Mouse (Mus musculus) left cerebral cortex, postnatal 10 days (tissue): Measurements from ENCODE around the gene Uox. TPM values are rescaled to one million over a fixed set of nuclear protein-coding genes. Genes with fewer than 3 reads are reported as not detected.

Source experiments
- DNase-seq, 2 experiments: peaks; one replicate each; pipeline ENCODE4 v3.0.0; 2021 to 2022; ENCODE audit warnings: low spot score in 2 of 2, mixed read lengths in 1 of 2; ENCODE audit errors: extremely low spot score in 1 of 2
- intact Hi-C: fragments of 180-260 bp; cut with DNase I; formaldehyde crosslinking; loops from one replicate; pipeline ENCODE4 v1.15.1; 2025
- total RNA-seq, 2 experiments: library from RNA; stranded (reverse); gene quantifications; 2 replicates each; pipeline ENCODE4 v1.2.3; 2021

Gene Uox
- total RNA-seq, 2 experiments from 2014 or later: 0.58 to 0.99 TPM

DNA sequence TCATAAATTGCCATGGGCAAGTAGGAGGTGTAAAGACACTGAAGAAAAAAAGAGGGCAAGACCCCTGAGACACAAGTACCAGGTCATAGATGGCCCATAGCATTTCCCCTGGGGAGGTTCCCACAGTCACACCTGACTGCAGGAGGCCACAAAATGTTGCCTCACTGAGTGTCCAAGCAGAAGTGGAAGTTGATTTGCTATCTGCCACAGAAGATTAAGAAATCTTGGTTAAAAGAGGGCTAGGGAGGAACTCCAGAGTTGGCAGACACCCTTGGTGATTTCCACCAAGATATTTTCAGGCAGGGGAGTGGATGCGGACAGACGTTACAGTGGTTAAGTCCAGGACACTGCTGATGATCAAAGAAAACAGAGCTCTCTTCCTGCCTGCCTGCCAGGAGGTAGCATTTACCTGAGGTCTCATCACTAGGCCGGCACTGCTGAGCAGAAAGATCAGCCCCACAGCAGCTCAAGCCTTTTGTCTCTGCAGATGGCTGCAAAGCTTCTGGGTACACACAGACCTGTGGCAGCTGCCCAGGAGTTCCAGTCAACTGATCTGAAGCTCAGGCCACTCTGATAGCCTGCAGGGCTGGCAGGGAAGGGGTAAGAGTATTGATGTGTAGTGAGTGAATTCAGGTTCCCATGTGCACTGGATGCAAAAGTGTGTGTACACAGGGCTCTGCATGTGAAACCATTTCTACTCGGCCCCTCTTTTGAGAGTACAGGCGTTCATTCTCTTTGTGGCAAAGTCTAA lies 46.5 kb downstream of the Uox start:
- no peak for DNase-seq
- intact Hi-C loops: no loop called here

DNA sequence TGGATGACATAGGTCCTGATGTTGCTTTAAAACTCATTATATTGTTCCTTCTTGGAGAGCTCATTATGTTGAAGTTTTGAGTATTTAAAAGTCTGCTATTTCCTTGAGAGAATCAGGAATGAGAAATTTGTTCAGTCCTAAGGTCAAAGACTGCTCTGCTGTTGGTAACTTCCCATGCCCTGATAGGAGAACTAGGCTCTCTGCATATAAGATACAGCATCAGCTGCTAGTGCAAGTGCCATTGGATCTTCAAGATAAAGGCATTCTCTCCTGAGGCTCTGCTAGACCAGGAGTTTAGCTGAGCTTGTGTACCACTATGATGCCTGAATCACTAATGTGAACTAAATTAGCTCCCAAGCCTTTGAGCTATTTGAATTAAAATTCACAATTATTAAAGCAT lies 47.7 kb downstream of the Uox start:
- intact Hi-C loops: no loop called here
- no peak for DNase-seq

DNA sequence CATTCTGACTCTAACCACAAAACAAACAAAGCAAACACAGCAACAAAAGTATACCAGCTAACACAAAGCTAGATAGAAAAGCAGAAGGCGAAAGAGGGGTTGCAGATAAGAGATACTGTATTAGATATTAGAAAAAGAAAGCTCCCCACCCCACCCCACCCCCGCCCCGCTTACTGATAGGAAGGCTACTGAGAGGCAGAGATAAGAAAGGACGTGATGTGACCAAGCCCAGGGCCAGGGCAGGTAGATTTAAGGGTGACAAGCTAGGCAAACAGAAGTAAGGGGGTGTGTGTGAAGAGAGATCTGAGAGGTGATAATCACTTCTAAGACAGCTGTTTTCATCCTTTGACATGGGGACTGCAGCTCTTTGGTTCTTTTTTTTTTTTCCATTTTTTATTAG lies 48.1 kb downstream of the Uox start:
- intact Hi-C loops: no loop called here
- DNase-seq: no peak

DNA sequence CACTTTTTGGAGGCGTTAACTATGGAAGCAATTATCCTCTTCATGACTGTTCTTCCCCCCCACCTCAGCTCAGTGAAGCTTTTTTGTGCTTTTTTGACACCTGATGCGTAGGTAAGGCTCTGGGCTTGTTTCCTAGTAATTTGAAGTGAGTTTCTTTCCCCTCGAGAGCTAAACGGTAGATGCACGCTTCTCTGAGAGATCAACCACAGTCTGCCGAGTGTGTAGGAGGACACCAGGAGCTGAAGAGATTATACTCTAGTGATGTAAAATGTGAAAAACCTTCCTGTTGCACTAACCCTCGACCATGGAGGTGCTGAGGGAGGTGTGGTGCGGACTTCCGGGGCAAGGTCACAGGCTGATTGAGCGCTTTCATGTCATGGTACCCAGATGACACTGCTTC lies 49.9 kb downstream of the Uox start:
- DNase-seq: peak in 1 of 2 experiments; percentile 51
- intact Hi-C loops: loop anchor here (5.0 to 10.0 kb wide), 3 partner anchors 65 to 147 kb away; partner anchors contain the start of gene Samd13

DNA sequence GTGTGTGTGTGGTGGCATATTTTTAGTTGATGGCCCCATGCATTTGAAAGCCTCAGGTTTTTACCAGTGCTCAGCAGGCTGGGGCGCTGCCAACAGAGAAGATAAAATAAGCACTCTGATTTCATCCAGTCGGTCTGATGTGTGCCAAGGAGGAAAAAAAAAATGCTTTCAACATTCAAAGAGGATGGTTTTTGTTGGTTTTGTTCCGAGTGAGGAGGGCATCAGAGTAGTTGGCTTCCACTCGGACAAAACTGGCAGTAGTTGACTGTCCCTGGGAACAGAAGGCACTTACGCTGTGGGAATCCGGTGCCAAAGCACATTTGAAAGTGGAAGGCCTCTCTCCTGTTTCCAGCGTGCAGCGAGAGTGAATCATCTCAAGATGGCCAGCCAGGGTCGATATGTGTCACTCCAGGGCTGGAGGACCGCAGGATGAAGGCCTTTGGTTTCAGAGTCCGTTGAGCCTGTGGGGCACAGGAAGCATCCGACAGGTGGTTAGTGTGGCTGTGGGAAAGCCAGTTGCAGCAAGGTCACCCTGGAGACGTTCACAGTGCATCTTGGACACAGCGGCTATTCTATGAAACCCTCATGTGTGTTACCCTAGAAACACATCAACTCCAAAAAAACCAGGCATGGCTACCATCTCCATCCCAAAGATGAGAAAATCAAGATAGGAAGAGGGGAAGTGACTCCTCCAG lies 50.5 kb downstream of the Uox start:
- intact Hi-C loops: loop anchor here (5.0 to 10.0 kb wide), 3 partner anchors 64 to 147 kb away; partner anchors contain the start of gene Samd13
- peak; percentile 80 to 90 for DNase-seq

DNA sequence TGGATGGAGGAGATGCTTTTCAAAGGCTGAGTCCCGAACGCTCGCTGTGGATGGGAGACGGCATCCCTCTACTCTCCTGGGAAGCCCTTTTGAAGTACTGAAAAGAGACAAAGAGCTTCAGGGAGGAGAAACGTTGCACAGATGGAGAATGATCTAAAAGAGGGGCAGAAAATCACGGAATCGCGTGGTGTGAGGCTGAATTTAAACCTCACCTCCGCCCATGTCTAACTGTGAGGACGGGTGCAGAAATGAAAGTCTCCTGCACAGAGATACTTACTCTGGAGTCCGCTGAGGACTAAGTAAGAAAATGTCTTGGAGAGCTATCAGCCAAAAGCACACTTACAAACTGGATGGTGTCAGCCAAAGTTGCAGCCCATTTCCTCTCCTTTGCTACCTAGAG lies 51.7 kb downstream of the Uox start:
- intact Hi-C loops: loop anchor here (5.0 to 10.0 kb wide), 3 partner anchors 63 to 145 kb away; partner anchors contain the start of gene Samd13
- DNase-seq: no peak

DNA sequence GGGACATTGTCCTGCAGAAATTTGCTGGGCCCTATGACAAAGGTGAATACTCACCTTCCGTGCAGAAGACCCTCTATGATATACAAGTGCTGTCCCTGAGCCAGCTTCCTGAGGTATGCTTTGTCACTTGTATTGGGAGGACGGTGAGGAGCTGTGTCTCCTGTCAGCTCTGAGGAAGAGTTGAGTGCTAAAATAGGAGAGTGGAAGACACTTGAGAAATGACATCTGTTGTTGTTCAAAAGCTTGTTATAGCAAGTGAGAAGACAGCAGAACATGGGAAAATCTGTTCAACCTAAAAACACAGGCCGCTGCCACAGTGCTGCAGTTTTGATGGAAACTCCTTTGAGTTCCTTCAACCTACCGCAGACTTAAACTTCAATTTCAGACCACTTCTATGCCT lies 55.5 kb downstream of the Uox start:
- intact Hi-C loops: loop anchor here (10.0 kb wide), 1 partner anchor 59 kb away; the partner anchor contains the start of gene Samd13
- peak in 1 of 2 experiments; percentile 20 for DNase-seq

DNA sequence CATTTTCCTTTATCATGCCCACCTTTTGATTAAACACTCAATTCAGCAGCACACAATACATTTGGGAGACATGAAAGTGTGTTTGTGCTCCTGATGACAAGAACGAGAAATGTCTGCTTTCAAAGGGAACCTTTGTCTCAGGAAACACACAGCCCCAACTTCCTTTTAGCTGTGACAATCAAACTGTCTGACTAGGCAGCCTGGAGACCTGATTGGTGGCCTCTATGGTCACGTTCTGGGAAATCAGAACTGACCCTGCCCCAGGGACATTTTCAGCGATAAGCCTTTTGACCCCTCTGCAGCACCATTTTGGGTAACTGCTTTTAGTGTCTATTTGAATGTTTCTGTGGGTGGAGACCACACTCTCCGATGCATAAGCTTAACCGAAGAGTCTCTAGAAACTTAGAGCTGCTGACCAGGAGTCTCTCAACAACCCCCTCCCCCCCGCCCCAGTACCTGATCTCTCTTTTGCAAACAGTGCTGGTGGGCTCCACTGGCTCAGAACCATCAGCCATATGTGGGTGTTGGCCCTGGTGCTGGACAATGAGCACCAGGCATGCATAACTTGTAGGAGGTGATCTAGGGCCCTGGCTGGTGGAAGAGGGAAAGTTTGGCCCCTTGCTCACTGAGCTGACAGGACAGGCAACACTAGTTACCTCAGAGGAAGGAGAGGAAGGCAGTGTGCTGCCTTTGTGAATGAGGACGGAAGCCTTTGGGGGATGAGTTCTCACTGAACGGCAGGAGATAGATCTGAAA lies 58.2 kb downstream of the Uox start:
- DNase-seq: no peak
- intact Hi-C loops: loop anchor here (10.0 kb wide), 1 partner anchor 56 kb away; the partner anchor contains the start of gene Samd13

DNA sequence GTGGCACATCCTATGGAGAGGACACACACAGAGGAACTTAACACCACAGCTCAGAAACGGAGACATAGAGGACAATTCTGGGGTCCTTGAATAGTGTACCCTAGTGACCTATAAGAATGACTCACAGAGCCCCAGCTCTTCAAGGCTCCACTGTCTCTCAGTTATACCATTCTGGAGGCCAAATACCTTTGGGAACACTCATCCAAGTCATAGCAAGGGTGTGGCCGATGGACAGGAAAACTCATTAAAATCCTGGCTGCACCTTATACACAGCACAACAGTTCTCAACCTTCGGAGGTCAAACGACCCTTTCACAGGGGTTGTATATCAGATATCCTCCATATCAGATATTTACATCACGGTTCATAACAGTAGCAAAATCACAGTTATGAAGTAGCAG lies 62.3 kb downstream of the Uox start:
- DNase-seq: no peak
- intact Hi-C loops: no loop called here

DNA sequence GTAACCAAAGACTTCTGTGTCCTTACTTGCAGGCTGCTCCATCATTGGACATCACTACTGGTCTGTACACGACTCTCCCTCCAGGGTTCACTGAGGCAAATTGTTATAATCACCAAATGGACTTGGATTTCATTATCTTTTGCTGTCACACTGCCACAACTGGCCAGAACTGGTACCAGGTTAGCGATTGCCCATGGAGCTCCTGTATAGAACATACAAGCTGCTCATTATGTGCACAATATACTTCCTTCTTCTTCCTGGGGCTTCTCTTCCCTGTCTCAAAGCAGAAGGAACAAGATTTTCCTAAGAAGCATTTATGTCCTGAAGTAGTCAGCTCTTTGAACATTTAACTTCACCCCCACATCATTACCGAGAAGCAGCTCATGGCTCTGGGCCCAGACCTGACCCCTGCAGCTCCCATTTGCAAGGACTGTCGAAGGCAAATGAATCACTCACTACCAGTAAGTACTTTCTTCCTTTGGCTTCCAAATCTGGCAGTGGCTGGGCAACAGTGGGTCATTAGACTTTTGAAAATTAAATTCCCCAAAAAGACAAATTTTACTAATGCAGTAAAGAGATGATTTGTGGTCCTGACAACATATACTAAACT lies 71.7 kb downstream of the Uox start:
- intact Hi-C loops: no loop called here
- DNase-seq: no peak

DNA sequence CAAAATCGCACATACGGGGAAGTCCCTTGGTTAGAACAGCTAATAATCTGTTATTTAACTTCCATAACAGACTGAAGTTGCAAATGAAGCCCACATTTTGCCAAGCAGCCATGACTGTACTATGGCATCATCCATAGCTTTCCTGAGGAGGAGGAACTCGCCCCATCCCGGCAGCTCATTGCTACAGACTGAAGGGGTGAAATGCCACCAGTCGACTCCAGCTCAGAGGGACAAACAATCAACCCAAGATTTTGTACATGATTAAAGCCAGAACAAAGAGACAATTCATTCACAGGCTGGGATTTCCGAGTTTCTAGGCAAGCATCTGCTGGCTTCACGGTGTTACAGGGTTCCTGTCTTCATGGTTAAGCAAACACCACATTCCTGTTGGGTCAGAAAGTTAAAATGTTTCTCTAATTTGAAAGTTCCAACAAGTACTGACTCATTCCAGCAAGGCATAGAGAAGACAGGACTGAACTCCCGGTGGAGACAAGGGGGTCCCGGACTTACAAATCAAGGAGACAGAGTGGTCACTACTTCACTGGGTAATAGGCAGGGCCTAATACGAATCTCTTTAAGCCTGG lies 79.2 kb downstream of the Uox start:
- DNase-seq: no peak
- intact Hi-C loops: no loop called here

DNA sequence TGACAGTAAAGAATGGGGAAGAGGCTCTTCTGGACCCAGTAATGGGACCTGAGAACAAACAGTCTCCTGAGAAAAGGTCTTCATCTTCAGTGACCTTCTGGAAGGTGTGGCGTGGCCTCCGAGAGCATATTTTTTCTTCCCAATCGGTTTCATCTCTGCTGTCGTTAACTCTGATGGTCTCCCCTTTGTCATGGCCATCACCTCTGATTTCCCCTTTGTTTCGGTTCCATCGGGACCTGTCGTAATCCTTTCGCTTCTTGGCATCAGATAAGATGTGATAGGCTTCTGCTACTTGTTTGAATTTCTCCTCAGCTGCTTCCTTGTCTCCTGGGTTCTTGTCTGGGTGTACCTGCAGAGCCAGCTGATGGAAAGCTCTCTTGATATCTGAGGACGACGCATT lies 80.5 kb downstream of the Uox start:
- no peak for DNase-seq
- intact Hi-C loops: no loop called here

DNA sequence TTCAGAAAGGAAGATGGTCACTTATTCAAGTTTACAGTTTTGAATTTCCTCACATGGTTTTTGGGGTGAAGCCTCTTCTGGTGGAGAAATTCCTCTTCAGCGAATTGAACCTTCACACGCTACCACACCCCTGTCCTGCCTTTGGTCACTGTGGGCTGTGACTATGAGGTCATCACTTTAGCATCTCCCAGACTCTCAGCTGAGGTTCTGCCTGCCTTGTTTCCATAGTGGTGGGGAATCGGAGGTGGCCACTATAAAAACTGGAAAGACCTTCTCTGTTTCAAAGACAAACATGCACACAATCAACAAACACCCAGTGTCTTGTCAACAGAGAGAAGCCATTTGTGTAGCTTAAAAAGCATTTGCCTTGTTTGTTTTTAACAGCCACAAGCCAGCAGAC lies 81.0 kb downstream of the Uox start, which contains the start of gene 4930503B20Rik:
4930503B20Rik (minus strand) TSS at position 101 of the 400 bp plus-strand sequence.
- intact Hi-C loops: no loop called here
- DNase-seq: no peak

DNA sequence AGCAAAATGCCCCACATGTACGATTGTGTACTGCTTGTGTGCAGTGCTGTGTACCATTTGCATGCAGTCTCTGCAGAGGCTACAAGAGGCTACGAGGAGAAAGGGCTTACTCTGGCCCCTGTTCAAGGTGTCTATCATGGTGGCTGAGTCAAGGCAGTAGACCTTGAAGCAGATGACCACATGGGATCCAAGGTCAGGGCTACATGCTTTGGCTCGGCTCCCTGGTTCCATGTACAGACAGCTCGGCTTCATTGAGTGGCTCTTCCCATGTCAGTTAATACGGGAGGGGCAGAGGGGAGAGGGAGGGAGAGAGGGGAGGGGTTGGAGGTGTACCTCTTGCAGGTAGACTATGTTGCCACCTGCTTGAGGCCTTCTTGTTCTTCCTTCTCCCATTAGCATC lies 82.2 kb downstream of the Uox start:
- no peak for DNase-seq
- intact Hi-C loops: no loop called here

DNA sequence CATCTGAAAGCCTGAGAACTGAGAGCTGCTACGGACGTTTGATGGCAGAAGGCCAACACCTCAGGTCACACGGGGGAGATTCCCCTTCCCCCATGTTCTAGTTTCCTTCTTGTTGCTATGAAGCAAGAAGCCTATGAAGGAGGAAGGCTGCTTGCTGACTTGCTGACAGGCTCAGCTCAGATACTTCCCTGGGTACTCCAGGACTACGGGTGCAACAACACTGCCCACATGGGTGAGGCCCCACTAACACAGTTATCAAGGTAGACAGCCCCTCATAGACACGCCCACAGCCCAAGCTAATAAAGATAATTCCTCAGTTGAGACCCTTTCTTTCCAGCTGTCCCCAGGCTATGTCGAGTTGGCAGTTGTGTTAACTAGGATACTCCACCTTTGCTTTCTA lies 83.5 kb downstream of the Uox start:
- intact Hi-C loops: no loop called here
- no peak for DNase-seq

DNA sequence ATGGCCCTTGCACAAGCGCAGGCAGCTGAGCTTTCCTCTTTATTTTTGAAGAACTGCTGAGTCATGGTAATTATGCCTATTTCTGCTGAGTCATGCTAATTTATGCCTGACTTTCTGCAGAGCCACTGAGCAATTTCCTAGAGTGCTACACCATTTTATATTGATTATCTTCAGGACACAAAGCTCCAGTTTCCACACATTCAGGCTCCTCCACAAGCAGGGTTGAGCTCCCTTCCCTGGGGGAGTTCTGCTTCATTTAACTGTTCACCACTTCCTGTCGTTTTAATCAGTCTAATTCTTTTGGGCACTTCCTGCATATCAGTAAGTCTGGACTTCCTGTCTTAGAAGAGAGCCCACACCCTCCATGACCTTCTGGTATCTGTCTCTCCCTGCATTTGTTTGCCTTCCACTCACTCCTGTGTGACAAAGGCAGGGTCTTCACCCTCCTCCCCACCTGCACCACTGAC lies 84.9 kb downstream of the Uox start:
- no peak for DNase-seq
- intact Hi-C loops: no loop called here

DNA sequence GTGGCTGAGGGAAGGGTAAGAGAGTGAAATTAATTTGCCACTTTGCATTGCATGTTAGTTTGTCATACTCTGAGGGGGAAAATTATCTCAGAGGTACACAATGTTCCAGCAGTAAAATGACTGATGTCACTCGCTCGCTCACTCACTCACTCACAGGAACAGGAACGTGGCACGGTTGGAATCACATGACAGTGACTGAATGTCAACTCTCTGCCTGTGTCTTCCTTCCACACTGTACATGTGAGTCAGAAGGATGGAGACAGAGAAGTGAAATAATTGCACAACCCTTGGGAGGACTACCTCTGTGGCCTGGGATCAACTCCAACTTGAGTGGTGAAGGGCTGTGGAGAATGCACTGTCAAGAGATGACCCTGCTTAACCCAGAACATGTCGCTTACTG lies 87.2 kb downstream of the Uox start:
- intact Hi-C loops: no loop called here
- DNase-seq: no peak

DNA sequence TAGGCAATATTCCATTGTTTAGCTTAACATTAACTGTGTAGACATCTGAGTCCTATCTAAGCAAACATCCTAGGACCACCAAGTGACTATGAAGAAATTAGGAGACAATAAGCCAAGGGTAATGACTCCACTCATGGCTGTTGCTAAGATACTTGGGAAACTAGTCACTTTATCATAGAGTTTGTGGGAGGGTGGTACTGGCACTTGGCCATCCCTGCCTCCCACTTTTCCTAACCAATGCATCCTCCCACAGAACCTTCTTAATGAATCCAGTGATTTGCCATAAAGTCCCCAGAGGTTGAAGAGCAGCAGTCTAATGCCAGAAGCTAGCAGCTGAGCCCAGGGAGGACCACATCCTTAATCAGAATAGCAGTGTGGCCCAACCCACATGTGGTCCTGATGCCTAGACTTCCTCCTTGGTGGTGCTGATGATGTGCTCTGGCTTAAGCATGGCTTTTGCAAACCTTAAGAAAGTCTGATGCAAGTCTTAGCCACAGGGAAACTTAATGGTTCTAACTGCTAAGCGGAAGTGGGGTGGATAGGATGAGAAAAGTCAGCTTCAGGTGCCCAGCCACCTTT lies 87.9 kb downstream of the Uox start:
- DNase-seq: no peak
- intact Hi-C loops: no loop called here
